Mouse (Mus musculus): ENCODE data around the gene Cetn4.

Gene Cetn4

GRCm38 (mm10) chr3:37312370-37312941 is at the start of gene Cetn4, which contains the start of gene Bbs12:
Cetn4 (minus strand) TSS chr3:37312708.
Bbs12 (plus strand) TSS chr3:37312554.
- DNase-seq = peak; percentile 98

GRCm38 (mm10) chr3:37360729-37361128 is 48.2 kb upstream of the Cetn4 start:
- no peak for DNase-seq

GRCm38 (mm10) chr3:37354737-37355136 is 42.2 kb upstream of the Cetn4 start:
- no peak for DNase-seq

GRCm38 (mm10) chr3:37353951-37354481 is 41.5 kb upstream of the Cetn4 start:
- DNase-seq = no peak

GRCm38 (mm10) chr3:37350386-37350785 is 37.9 kb upstream of the Cetn4 start:
- no peak for DNase-seq

- DNase-seq = no peak
Measured at GRCm38 (mm10) chr3:37349166-37349548, 36.6 kb upstream of the Cetn4 start.

- DNase-seq = peak; percentile 50
Measured at GRCm38 (mm10) chr3:37348221-37349165, 36.0 kb upstream of the Cetn4 start, which contains the start of gene Fgf2. Fgf2 (plus strand) TSS chr3:37348346.

GRCm38 (mm10) chr3:37347671-37348070 is 35.2 kb upstream of the Cetn4 start:
- no peak for DNase-seq

- DNase-seq = no peak
Measured at GRCm38 (mm10) chr3:37342811-37343210, 30.3 kb upstream of the Cetn4 start.

GRCm38 (mm10) chr3:37341110-37341509 is 28.6 kb upstream of the Cetn4 start:
- peak; percentile 53 for DNase-seq

- no peak for DNase-seq
Measured at GRCm38 (mm10) chr3:37334053-37334452, 21.5 kb upstream of the Cetn4 start.

GRCm38 (mm10) chr3:37331999-37332449 is 19.5 kb upstream of the Cetn4 start:
- DNase-seq = no peak

- no peak for DNase-seq
Measured at GRCm38 (mm10) chr3:37329963-37330362, 17.5 kb upstream of the Cetn4 start.

- DNase-seq = no peak
Measured at GRCm38 (mm10) chr3:37328489-37328888, 16.0 kb upstream of the Cetn4 start.

GRCm38 (mm10) chr3:37326627-37327026 is 14.1 kb upstream of the Cetn4 start:
- no peak for DNase-seq

GRCm38 (mm10) chr3:37325317-37326112 is 13.0 kb upstream of the Cetn4 start:
- DNase-seq = no peak

GRCm38 (mm10) chr3:37324310-37324709 is 11.8 kb upstream of the Cetn4 start:
- DNase-seq = no peak

- DNase-seq = no peak
Measured at GRCm38 (mm10) chr3:37316233-37316632, 3.7 kb upstream of the Cetn4 start.

- no peak for DNase-seq
Measured at GRCm38 (mm10) chr3:37313371-37313770, 863 bp upstream of the Cetn4 start.

- DNase-seq = no peak
Measured at GRCm38 (mm10) chr3:37311897-37312369, 575 bp downstream of the Cetn4 start.

- no peak for DNase-seq
Measured at GRCm38 (mm10) chr3:37303392-37304139, 8.9 kb downstream of the Cetn4 start.

GRCm38 (mm10) chr3:37302685-37303084 is 9.8 kb downstream of the Cetn4 start:
- DNase-seq = peak; percentile 78
